In genomic region chr6:65642431-65642830, GRCm38 (mm10) we compare ENCODE assay signal across 18 mouse cellular contexts.
"Had no signal": no experiment of that assay in that cellular context is flagged by ENCODE, and none has a peak within 500 bp of the region (broad histone marks: within the 10 kb centered on the region; RNA-seq: fewer than 3 reads in every experiment).

No protein-coding gene starts in this region.

- ATAC-seq: intestine, postnatal 0 days; lung, postnatal 0 days had no signal

- H3K36me3 ChIP-seq: stomach, embryonic 15.5 days had no signal

- H3K4me3 ChIP-seq: layer of hippocampus, adult 2 months; left cerebral cortex, adult 2 months; stomach, embryonic 15.5 days had no signal

- H3K9ac ChIP-seq: liver, embryonic 14.5 days; stomach, embryonic 15.5 days had no signal

- H3K27me3 ChIP-seq: stomach, embryonic 15.5 days had no signal

- H3K4me2 ChIP-seq: liver, embryonic 11.5 days; midbrain, embryonic 11.5 days; stomach, embryonic 15.5 days had no signal

- H3K9me3 ChIP-seq: stomach, embryonic 15.5 days had no signal

- DNase-seq: kidney, adult 2 months; kidney, postnatal 25 days; layer of hippocampus, adult 9-11 months; lung, adult 18-20 months; lung, postnatal 4 days; midbrain, embryonic 14.5 days; right cerebral cortex, postnatal 25 days; spleen, adult 18-20 months; thymus, postnatal 25 days had no signal

- H3K27ac ChIP-seq: kidney, postnatal 0 days; layer of hippocampus, adult 2 months; left cerebral cortex, adult 2 months; liver, embryonic 14.5 days; stomach, embryonic 15.5 days had no signal

- H3K4me1 ChIP-seq: stomach, embryonic 15.5 days had no signal
